Mouse (Mus musculus) cerebellum, adult 2 months (tissue): ENCODE measurements at regions not wholly inside any gene's neighbourhood (a gene's known extent, or its start where the extent isn't known, plus 50 kb on each side); places are given as distances from the start of the nearest gene placed in this dataset.

ENCODE experiments used
- CTCF ChIP-seq: fragments of 200-500 bp; IDR thresholded peaks from 2 replicates; pipeline ENCODE4 v1.5.1; 2011; ENCODE audit warnings: low read depth, mild to moderate bottlenecking, control low read depth, low read length, moderate library complexity, borderline replicate concordance; ENCODE audit not compliant: insufficient read depth
- POLR2A ChIP-seq: fragments of 200-500 bp; IDR thresholded peaks from 2 replicates; pipeline ENCODE4 v1.6.1; 2011; ENCODE audit warnings: low read length, control low read depth, borderline replicate concordance; ENCODE audit not compliant: insufficient read depth

DNA sequence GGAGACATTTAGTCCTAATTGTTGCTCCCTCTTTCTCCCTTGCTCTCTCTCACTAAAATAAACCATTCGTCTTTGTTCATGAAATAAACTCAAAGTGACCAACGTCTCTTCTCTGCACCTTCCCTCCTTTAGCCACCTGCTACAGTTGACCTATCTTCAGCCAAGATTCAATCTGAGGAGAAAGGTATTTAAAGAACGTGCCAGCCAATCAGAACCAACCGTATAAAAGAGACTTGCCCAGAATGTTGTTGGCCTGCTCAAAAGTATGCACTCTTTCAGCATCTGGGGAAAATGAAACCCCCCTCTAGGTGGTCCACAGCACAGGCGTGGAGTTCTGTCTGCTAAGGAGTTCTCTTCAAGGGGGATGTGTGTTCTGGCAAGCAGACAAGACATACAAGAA, 60.0 kb upstream of the Fer start:
- TF ChIP-seq CTCF: no peak
- TF ChIP-seq POLR2A: no peak
